Mouse (Mus musculus): Measurements from ENCODE around the gene 4933407L21Rik. TPM values are rescaled to one million over a fixed set of nuclear protein-coding genes. Genes with fewer than 3 reads are reported as not detected.
"Not testable (repeated sequence)": the region's sequence is repeated elsewhere in the genome, so short reads cannot be mapped to it uniquely, and the experiment has no call there.

4933407L21Rik gene
- polyA plus RNA-seq, 1 experiment from 2014 or later = not detected

DNA sequence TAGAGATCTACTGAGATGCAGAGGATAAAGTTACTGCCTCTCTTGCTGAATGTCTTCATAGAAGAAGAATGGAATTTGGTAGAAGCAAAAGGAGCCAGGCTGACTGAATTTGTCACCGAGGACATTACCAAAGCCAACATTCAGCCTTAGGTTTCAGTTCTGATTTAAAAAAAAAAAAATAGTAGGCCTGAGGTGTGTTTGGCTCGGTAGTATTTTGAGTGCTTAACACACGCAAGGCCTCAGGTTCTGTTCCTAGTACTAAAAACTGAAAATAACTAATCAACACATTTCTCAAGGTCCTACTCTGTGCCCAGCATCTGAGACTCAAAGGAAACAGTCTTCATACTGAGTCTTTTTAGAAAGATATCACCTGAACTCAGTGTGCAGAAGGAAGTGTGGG is 42.8 kb downstream of the 4933407L21Rik start:
- no peaks in the 10 kb centered on the region for H3K4me1 ChIP-seq (ENCODE audit: control insufficient read depth, insufficient read depth, low read length)
- H3K36me3 ChIP-seq (replicated peaks; ENCODE audit: control insufficient read depth, insufficient read depth, low read depth, low read length) = no peaks in the 10 kb centered on the region
- H3K4me2 ChIP-seq (ENCODE audit: low read depth, low read length) = no peak overlapping the region
- ATAC-seq (replicated peaks; ENCODE audit: insufficient number of reproducible peaks, low FRiP score, low TSS enrichment, low read depth) (no peak), DNase-seq (ENCODE audit: low spot score) (no peak)
- H3K9me3 ChIP-seq (replicated peaks; ENCODE audit: control insufficient read depth, low read length) = no peaks in the 10 kb centered on the region
- no peaks in the 10 kb centered on the region for H3K27me3 ChIP-seq (ENCODE audit: control insufficient read depth, insufficient read depth, low read length)
- 91% methylated on average over 3 of the region's 3 CpGs for WGBS
- no peak overlapping the region for H3K4me3 ChIP-seq (ENCODE audit: low read depth, low read length)
- no peak overlapping the region for H3K27ac ChIP-seq (replicated peaks; ENCODE audit: low read depth, low read length)
- H3K9ac ChIP-seq (replicated peaks; ENCODE audit: low read length) = no peak overlapping the region

DNA sequence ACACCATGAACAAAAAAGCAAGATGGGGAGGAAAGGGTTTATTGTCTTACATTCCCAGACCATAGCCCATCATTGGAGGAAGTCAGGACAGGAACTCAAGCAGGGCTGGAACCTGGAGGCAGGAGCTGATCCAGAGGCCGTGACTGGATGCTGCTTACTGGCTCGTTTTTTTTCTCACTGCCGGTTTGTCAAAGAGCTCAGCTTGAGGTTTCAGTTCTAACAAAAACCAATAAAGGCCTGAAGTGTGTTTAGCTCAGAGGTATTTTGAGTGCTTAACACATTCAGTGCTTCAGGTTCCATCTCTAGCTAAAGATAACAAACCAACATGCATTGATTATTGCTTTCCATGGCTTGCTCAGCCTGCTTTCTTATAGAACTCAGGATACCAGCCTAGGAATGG is 44.1 kb downstream of the 4933407L21Rik start:
- H3K27me3 ChIP-seq (ENCODE audit: control insufficient read depth, insufficient read depth, low read length) = no peaks in the 10 kb centered on the region
- H3K9ac ChIP-seq (replicated peaks; ENCODE audit: low read length) = no peak overlapping the region
- no peaks in the 10 kb centered on the region for H3K9me3 ChIP-seq (replicated peaks; ENCODE audit: control insufficient read depth, low read length)
- H3K4me3 ChIP-seq (ENCODE audit: low read depth, low read length) = no peak overlapping the region
- 70% methylated on average over 3 of the region's 3 CpGs for WGBS
- ATAC-seq (replicated peaks; ENCODE audit: insufficient number of reproducible peaks, low FRiP score, low TSS enrichment, low read depth) (no peak), DNase-seq (ENCODE audit: low spot score) (no peak)
- no peaks in the 10 kb centered on the region for H3K4me1 ChIP-seq (ENCODE audit: control insufficient read depth, insufficient read depth, low read length)
- no peaks in the 10 kb centered on the region for H3K36me3 ChIP-seq (replicated peaks; ENCODE audit: control insufficient read depth, insufficient read depth, low read depth, low read length)
- H3K4me2 ChIP-seq (ENCODE audit: low read depth, low read length) = no peak overlapping the region
- no peak overlapping the region for H3K27ac ChIP-seq (replicated peaks; ENCODE audit: low read depth, low read length)

DNA sequence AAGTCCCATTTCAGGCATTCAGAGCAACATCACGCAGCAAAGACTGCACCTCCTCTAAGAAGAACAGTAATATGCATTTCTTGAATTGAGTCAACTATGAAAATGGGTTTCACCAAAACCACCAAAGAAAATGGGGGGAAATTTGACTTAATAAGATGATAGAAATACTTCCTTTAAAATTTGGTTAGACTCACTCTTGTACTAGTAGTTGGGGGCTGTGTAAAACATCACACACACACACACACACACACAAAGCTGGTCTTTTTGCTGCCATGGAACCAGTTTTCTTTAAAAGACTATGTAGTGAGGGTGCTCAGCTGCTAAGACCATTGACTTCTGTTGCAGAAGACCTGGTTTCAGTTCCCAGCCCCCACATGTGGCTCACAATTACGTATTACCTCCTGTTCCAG is 45.2 kb downstream of the 4933407L21Rik start:
- Histone ChIP-seq H3K36me3 (replicated peaks; ENCODE audit: control insufficient read depth, insufficient read depth, low read depth, low read length) (no peaks in the 10 kb centered on the region), H3K4me2 (ENCODE audit: low read depth, low read length) (no peak overlapping the region), H3K27me3 (ENCODE audit: control insufficient read depth, insufficient read depth, low read length) (no peaks in the 10 kb centered on the region), H3K27ac (replicated peaks; ENCODE audit: low read depth, low read length) (no peak overlapping the region), H3K9ac (replicated peaks; ENCODE audit: low read length) (no peak overlapping the region), H3K9me3 (replicated peaks; ENCODE audit: control insufficient read depth, low read length) (no peaks in the 10 kb centered on the region), H3K4me1 (ENCODE audit: control insufficient read depth, insufficient read depth, low read length) (no peaks in the 10 kb centered on the region), H3K4me3 (ENCODE audit: low read depth, low read length) (no peak overlapping the region)
- DNase-seq (ENCODE audit: low spot score) (no peak), ATAC-seq (replicated peaks; ENCODE audit: insufficient number of reproducible peaks, low FRiP score, low TSS enrichment, low read depth) (no peak)
- WGBS = 88% methylated on average over 2 of the region's 2 CpGs

DNA sequence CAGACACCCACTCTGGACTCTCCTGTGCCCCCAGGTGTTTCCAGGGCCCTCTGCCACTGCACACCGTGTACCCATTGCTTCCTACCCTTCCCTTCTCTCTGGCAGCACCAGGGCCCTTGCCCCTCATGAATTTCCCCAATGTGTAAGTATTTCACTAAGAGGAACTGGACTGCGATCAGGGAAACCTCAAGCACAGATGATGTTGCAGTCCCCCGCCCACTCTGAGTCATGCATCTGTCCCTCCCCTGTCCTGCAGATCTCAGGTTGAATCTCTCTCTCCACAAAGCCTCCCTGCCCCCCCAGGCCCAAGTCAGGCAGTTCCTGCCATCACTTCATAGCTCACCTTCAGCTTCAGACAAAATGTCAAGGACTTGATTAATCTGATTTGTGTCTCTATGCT is 49.4 kb downstream of the 4933407L21Rik start:
- Histone ChIP-seq H3K27ac (replicated peaks; ENCODE audit: low read depth, low read length) (no peak overlapping the region), H3K4me3 (ENCODE audit: low read depth, low read length) (no peak overlapping the region), H3K4me1 (ENCODE audit: control insufficient read depth, insufficient read depth, low read length) (no peaks in the 10 kb centered on the region), H3K9ac (replicated peaks; ENCODE audit: low read length) (no peak overlapping the region), H3K4me2 (ENCODE audit: low read depth, low read length) (no peak overlapping the region), H3K36me3 (replicated peaks; ENCODE audit: control insufficient read depth, insufficient read depth, low read depth, low read length) (no peaks in the 10 kb centered on the region), H3K9me3 (replicated peaks; ENCODE audit: control insufficient read depth, low read length) (no peaks in the 10 kb centered on the region), H3K27me3 (ENCODE audit: control insufficient read depth, insufficient read depth, low read length) (no peaks in the 10 kb centered on the region)
- ATAC-seq (replicated peaks; ENCODE audit: insufficient number of reproducible peaks, low FRiP score, low TSS enrichment, low read depth) = no peak
- 79% methylated on average over 3 of the region's 3 CpGs for WGBS
- no peak for DNase-seq (ENCODE audit: low spot score)

DNA sequence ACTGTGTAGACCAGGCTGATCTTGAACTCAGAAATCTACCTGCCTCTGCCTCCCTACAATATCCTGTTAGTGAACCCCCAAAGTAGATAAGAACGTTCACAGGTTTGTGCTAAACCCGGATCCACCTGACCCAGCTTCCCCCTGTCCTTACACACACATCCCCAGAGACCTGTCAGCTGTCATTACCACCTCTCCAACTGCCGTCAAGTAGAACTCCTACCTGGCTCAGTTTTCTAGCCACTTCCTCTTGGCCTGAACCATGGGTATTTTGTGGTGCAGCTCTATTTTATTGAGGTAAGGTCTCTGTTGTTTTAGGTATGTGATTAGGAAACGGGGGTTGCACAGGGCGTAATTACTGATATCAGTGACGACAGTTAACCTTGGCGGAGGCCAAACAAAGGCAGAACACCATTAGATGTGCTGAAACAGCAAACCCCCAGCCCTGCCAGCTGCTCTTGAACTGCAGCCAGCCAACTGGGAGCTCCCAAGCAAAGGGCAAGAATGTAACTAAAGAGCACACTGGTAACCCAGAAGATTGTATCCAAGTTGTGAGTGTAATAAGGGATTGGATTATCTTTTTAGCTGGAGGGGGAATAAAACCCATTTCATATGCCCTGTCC is 53.6 kb downstream of the 4933407L21Rik start:
- H3K4me3 ChIP-seq (ENCODE audit: low read depth, low read length) = no peak overlapping the region
- H3K27me3 ChIP-seq (ENCODE audit: control insufficient read depth, insufficient read depth, low read length) = no peaks in the 10 kb centered on the region
- H3K4me1 ChIP-seq (ENCODE audit: control insufficient read depth, insufficient read depth, low read length) = no peaks in the 10 kb centered on the region
- H3K4me2 ChIP-seq (ENCODE audit: low read depth, low read length) = no peak overlapping the region
- H3K9ac ChIP-seq (replicated peaks; ENCODE audit: low read length) = no peak overlapping the region
- H3K36me3 ChIP-seq (replicated peaks; ENCODE audit: control insufficient read depth, insufficient read depth, low read depth, low read length) = no peaks in the 10 kb centered on the region
- no peaks in the 10 kb centered on the region for H3K9me3 ChIP-seq (replicated peaks; ENCODE audit: control insufficient read depth, low read length)
- no peak overlapping the region for H3K27ac ChIP-seq (replicated peaks; ENCODE audit: low read depth, low read length)
- ATAC-seq (replicated peaks; ENCODE audit: insufficient number of reproducible peaks, low FRiP score, low TSS enrichment, low read depth) = no peak
- WGBS = 63% methylated on average over 7 of the region's 7 CpGs
- no peak for DNase-seq (ENCODE audit: low spot score)

DNA sequence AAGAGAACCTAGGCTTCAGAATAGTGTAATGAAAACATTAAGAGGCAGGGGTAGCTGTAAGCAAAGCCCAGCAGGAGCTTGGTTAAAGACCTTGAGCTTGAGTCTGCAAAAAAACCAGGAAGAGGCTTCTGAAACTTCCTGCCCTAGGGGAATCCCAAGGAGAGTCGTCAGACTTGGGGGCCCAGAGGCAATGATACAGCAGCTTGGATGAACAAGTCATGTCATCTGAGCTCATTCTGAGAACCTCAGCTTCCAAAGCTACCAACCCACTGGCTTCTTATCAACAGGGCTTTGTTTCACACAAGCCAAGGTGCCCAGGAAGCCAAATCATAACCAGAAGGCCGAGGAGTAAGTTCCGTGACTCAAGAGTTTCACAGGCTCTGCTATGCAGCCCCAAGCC is 57.5 kb downstream of the 4933407L21Rik start:
- H3K4me1 ChIP-seq (ENCODE audit: control insufficient read depth, insufficient read depth, low read length) = no peaks in the 10 kb centered on the region
- no peak for DNase-seq (ENCODE audit: low spot score)
- no peaks in the 10 kb centered on the region for H3K27me3 ChIP-seq (ENCODE audit: control insufficient read depth, insufficient read depth, low read length)
- 64% methylated on average over 3 of the region's 3 CpGs for WGBS
- no peak overlapping the region for H3K9ac ChIP-seq (replicated peaks; ENCODE audit: low read length)
- no peaks in the 10 kb centered on the region for H3K36me3 ChIP-seq (replicated peaks; ENCODE audit: control insufficient read depth, insufficient read depth, low read depth, low read length)
- ATAC-seq (replicated peaks; ENCODE audit: insufficient number of reproducible peaks, low FRiP score, low TSS enrichment, low read depth) = no peak
- H3K9me3 ChIP-seq (replicated peaks; ENCODE audit: control insufficient read depth, low read length) = no peaks in the 10 kb centered on the region
- no peak overlapping the region for H3K27ac ChIP-seq (replicated peaks; ENCODE audit: low read depth, low read length)
- no peak overlapping the region for H3K4me3 ChIP-seq (ENCODE audit: low read depth, low read length)
- H3K4me2 ChIP-seq (ENCODE audit: low read depth, low read length) = no peak overlapping the region

DNA sequence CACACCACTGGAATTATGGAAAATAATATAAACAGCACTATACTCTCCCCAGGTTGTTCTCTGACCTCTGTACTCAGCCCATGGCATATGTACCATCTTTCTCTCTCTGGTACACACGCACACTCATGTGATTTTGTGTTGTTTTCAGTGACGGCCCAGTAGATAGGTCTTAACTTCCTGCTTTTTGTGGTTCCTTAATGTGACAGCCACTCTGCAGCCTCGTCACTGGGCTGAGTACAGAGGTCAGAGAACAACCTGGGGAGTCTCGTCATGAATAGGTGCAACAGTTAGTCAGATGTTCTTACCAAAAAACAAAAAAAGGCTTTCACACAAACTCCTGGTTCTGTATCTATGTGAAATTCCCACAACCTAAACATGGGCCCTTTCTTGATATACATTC is 60.1 kb downstream of the 4933407L21Rik start:
- ATAC-seq (replicated peaks; ENCODE audit: insufficient number of reproducible peaks, low FRiP score, low TSS enrichment, low read depth) (no peak), DNase-seq (ENCODE audit: low spot score) (no peak)
- Histone ChIP-seq H3K9ac (replicated peaks; ENCODE audit: low read length) (no peak overlapping the region), H3K36me3 (replicated peaks; ENCODE audit: control insufficient read depth, insufficient read depth, low read depth, low read length) (no peaks in the 10 kb centered on the region), H3K4me3 (ENCODE audit: low read depth, low read length) (no peak overlapping the region), H3K27ac (replicated peaks; ENCODE audit: low read depth, low read length) (no peak overlapping the region), H3K9me3 (replicated peaks; ENCODE audit: control insufficient read depth, low read length) (no peaks in the 10 kb centered on the region), H3K4me2 (ENCODE audit: low read depth, low read length) (no peak overlapping the region), H3K4me1 (ENCODE audit: control insufficient read depth, insufficient read depth, low read length) (no peaks in the 10 kb centered on the region), H3K27me3 (ENCODE audit: control insufficient read depth, insufficient read depth, low read length) (no peaks in the 10 kb centered on the region)
- 73% methylated on average over 4 of the region's 4 CpGs for WGBS

DNA sequence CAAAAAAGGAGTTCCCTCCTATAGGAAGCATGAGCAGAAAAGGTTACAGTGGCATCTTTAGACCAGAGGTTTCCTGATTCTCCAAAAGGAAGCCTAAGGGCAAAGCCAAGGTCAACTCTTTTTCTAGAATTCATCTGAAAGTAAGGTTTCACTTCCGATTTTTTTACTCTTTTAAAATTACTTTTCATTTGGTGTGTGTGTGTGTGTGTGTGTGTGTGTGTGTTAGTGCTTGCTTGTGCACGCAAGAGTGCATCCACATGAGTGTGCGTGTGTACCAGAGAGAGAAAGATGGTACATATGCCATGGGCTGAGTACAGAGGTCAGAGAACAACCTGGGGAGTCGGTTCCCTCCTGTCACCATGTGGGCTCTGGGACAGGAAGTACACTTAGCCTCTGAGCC is 60.6 kb downstream of the 4933407L21Rik start:
- not testable (repeated sequence) for H3K4me3 ChIP-seq (ENCODE audit: low read depth, low read length); H3K27ac ChIP-seq (replicated peaks; ENCODE audit: low read depth, low read length); DNase-seq (ENCODE audit: low spot score); H3K36me3 ChIP-seq (replicated peaks; ENCODE audit: control insufficient read depth, insufficient read depth, low read depth, low read length); ATAC-seq (replicated peaks; ENCODE audit: insufficient number of reproducible peaks, low FRiP score, low TSS enrichment, low read depth); H3K4me2 ChIP-seq (ENCODE audit: low read depth, low read length); H3K27me3 ChIP-seq (ENCODE audit: control insufficient read depth, insufficient read depth, low read length); H3K4me1 ChIP-seq (ENCODE audit: control insufficient read depth, insufficient read depth, low read length); H3K9ac ChIP-seq (replicated peaks; ENCODE audit: low read length); H3K9me3 ChIP-seq (replicated peaks; ENCODE audit: control insufficient read depth, low read length)
- 70% methylated on average over 4 of the region's 4 CpGs for WGBS

Measured in embryonic facial prominence, embryonic 11.5 days (tissue).